Mouse (Mus musculus) myocyte (in vitro differentiated cells): ENCODE results near the gene Hist1h4i. TPM values are rescaled to one million over a fixed set of nuclear protein-coding genes. Genes with fewer than 3 reads are reported as not detected.

Source experiments
- H3K27me3 ChIP-seq: one replicate; pipeline ENCODE4 v1.6.1; 2011; ENCODE audit not compliant: control insufficient read depth, insufficient read depth, insufficient read length
- H3K36me3 ChIP-seq: one replicate; pipeline ENCODE4 v1.6.1; 2011; ENCODE audit not compliant: control insufficient read depth, insufficient read depth
- H3K4me2 ChIP-seq: one replicate; pipeline ENCODE4 v1.6.1; 2011; ENCODE audit warnings: low read depth, control low read depth
- H3K4me3 ChIP-seq: one replicate; pipeline ENCODE4 v1.5.1; 2011; ENCODE audit warnings: mild to moderate bottlenecking, control low read depth, moderate library complexity
- H3K79me2 ChIP-seq: one replicate; pipeline ENCODE4 v1.6.1; 2011; ENCODE audit not compliant: control insufficient read depth, insufficient read depth
- H3ac ChIP-seq: one replicate; pipeline ENCODE4 v1.6.1; 2011; ENCODE audit not compliant: control insufficient read depth, insufficient read length
- CEBPB ChIP-seq: IDR thresholded peaks from 2 replicates; pipeline ENCODE4 v1.6.1; 2011; ENCODE audit warnings: mild to moderate bottlenecking, moderate library complexity; ENCODE audit not compliant: poor library complexity, insufficient read depth, severe bottlenecking
- E2F4 ChIP-seq: IDR thresholded peaks from one replicate; pipeline ENCODE4 v1.6.1; 2011; ENCODE audit warnings: mild to moderate bottlenecking, control low read depth, moderate library complexity; ENCODE audit not compliant: insufficient read depth
- MAX ChIP-seq: IDR thresholded peaks from one replicate; pipeline ENCODE4 v1.6.1; 2011; ENCODE audit warnings: low read depth, mild to moderate bottlenecking, control low read depth
- MYOD1 ChIP-seq, 3 experiments: IDR thresholded peaks; one replicate each; pipeline ENCODE4 v1.6.1; 2011; ENCODE audit warnings: control low read depth in 2 of 3, low read depth in 2 of 3, mild to moderate bottlenecking in 2 of 3, moderate library complexity in 1 of 3; ENCODE audit not compliant: insufficient read length in 2 of 3, control insufficient read depth in 1 of 3
- MYOG ChIP-seq, 3 experiments: IDR thresholded peaks; one replicate each; pipeline ENCODE4 v1.6.1; 2011; ENCODE audit warnings: control low read depth in 2 of 3, low read depth in 2 of 3, mild to moderate bottlenecking in 2 of 3; ENCODE audit not compliant: insufficient read length in 2 of 3, control insufficient read depth in 1 of 3, insufficient read depth in 1 of 3
- POLR2A ChIP-seq: IDR thresholded peaks from one replicate; pipeline ENCODE4 v1.6.1; 2011; ENCODE audit warnings: low read depth, mild to moderate bottlenecking, control low read depth, moderate library complexity; ENCODE audit not compliant: insufficient read length
- POLR2AphosphoS2 ChIP-seq: IDR thresholded peaks from one replicate; pipeline ENCODE4 v1.6.1; 2011; ENCODE audit warnings: low read depth, control low read depth; ENCODE audit not compliant: insufficient read length
- REST ChIP-seq: IDR thresholded peaks from one replicate; pipeline ENCODE4 v1.6.1; 2011; ENCODE audit warnings: mild to moderate bottlenecking, control low read depth, moderate library complexity; ENCODE audit not compliant: insufficient read depth, insufficient read length
- SRF ChIP-seq: IDR thresholded peaks from one replicate; pipeline ENCODE4 v1.6.1; 2011; ENCODE audit warnings: low read depth; ENCODE audit not compliant: control insufficient read depth, insufficient read length
- TCF12 ChIP-seq: IDR thresholded peaks from one replicate; pipeline ENCODE4 v1.6.1; 2011; ENCODE audit warnings: mild to moderate bottlenecking, control low read depth; ENCODE audit not compliant: poor library complexity, insufficient read depth, severe bottlenecking
- TCF3 ChIP-seq: IDR thresholded peaks from one replicate; pipeline ENCODE4 v1.6.1; 2011; ENCODE audit warnings: low read depth, control low read depth; ENCODE audit not compliant: insufficient read length
- USF1 ChIP-seq: IDR thresholded peaks from one replicate; pipeline ENCODE4 v1.6.1; 2011; ENCODE audit warnings: low read depth, mild to moderate bottlenecking, control low read depth, moderate library complexity
- polyA plus RNA-seq: library from polyadenylated mRNA; unstranded; fragments of >200 nt; fragmentation: generic; extraction: Trizol; gene quantifications from one replicate; pipeline ENCODE4 v1.2.1, GENCODE M21; 2012; ENCODE audit warnings: missing spikeins

Hist1h4i gene
- polyA plus RNA-seq, 1 experiment, result 31.0 TPM

GRCm38 (mm10) chr13:22040464-22041141, 559 bp downstream of the Hist1h4i start:
- peak overlapping the region; percentile 86 for H3K4me2 ChIP-seq
- no peak overlapping the region for H3ac ChIP-seq
- H3K79me2 ChIP-seq, result no peaks in the 10 kb centered on the region
- no peaks in the 10 kb centered on the region for H3K36me3 ChIP-seq
- peak; percentile 57 for TF ChIP-seq POLR2AphosphoS2
- no peak for TF ChIP-seq USF1
- H3K4me3 ChIP-seq, result peak overlapping the region; percentile 28
- H3K27me3 ChIP-seq, result no peaks in the 10 kb centered on the region

- Histone ChIP-seq H3K36me3 (no peaks in the 10 kb centered on the region), H3K79me2 (no peaks in the 10 kb centered on the region), H3K27me3 (no peaks in the 10 kb centered on the region), H3K4me3 (peak overlapping the region; percentile 28), H3K4me2 (peak overlapping the region; percentile 86), H3ac (no peak overlapping the region)
- no peak for TF ChIP-seq SRF
- no peak for TF ChIP-seq MYOD1 (IDR thresholded peaks at IDR 0.05; ENCODE audit: control insufficient read depth in 1 of 3, insufficient read length in 2 of 3, low read depth in 2 of 3)
- TF ChIP-seq TCF3, result no peak
Measured at GRCm38 (mm10) chr13:22039951-22040463, 1.2 kb downstream of the Hist1h4i start.

GRCm38 (mm10) chr13:22039364-22039763, 1.8 kb downstream of the Hist1h4i start:
- H3K27me3 ChIP-seq, result no peaks in the 10 kb centered on the region
- no peaks in the 10 kb centered on the region for H3K36me3 ChIP-seq
- no peaks in the 10 kb centered on the region for H3K79me2 ChIP-seq
- no peak overlapping the region for H3ac ChIP-seq
- peak overlapping the region; percentile 86 for H3K4me2 ChIP-seq
- peak overlapping the region; percentile 28 for H3K4me3 ChIP-seq
- no peak for TF ChIP-seq REST
- TF ChIP-seq CEBPB, result no peak
- no peak for TF ChIP-seq TCF12
- TF ChIP-seq USF1, result no peak
- no peak for TF ChIP-seq MYOD1 (IDR thresholded peaks at IDR 0.05; ENCODE audit: control insufficient read depth in 1 of 3, insufficient read length in 2 of 3, low read depth in 2 of 3)
- TF ChIP-seq MAX, result no peak
- no peak for TF ChIP-seq TCF3
- no peak for TF ChIP-seq POLR2A
- TF ChIP-seq POLR2AphosphoS2, result no peak
- TF ChIP-seq SRF, result no peak
- TF ChIP-seq E2F4, result no peak
- no peak for TF ChIP-seq MYOG (IDR thresholded peaks at IDR 0.05; ENCODE audit: control insufficient read depth in 1 of 3, insufficient read depth in 1 of 3, insufficient read length in 2 of 3, low read depth in 2 of 3)

- H3K36me3 ChIP-seq, result no peaks in the 10 kb centered on the region
- TF ChIP-seq POLR2A (no peak), MYOG (IDR thresholded peaks at IDR 0.05; ENCODE audit: control insufficient read depth in 1 of 3, insufficient read depth in 1 of 3, insufficient read length in 2 of 3, low read depth in 2 of 3) (no peak), MYOD1 (IDR thresholded peaks at IDR 0.05; ENCODE audit: control insufficient read depth in 1 of 3, insufficient read length in 2 of 3, low read depth in 2 of 3) (no peak), POLR2AphosphoS2 (no peak), TCF3 (no peak), SRF (no peak), E2F4 (no peak), USF1 (no peak), TCF12 (no peak), CEBPB (no peak), MAX (no peak), REST (no peak)
- H3K4me3 ChIP-seq, result no peak overlapping the region
- H3K4me2 ChIP-seq, result no peak overlapping the region
- no peaks in the 10 kb centered on the region for H3K27me3 ChIP-seq
- H3K79me2 ChIP-seq, result no peaks in the 10 kb centered on the region
- no peak overlapping the region for H3ac ChIP-seq
Measured at GRCm38 (mm10) chr13:22037415-22037814, 3.7 kb downstream of the Hist1h4i start.

GRCm38 (mm10) chr13:22036986-22037385, 4.2 kb downstream of the Hist1h4i start:
- H3K79me2 ChIP-seq, result no peaks in the 10 kb centered on the region
- H3K27me3 ChIP-seq, result no peaks in the 10 kb centered on the region
- no peaks in the 10 kb centered on the region for H3K36me3 ChIP-seq
- peak overlapping the region; percentile 79 for H3K4me2 ChIP-seq
- TF ChIP-seq MYOD1 (IDR thresholded peaks at IDR 0.05; ENCODE audit: control insufficient read depth in 1 of 3, insufficient read length in 2 of 3, low read depth in 2 of 3) (no peak), REST (no peak), MYOG (IDR thresholded peaks at IDR 0.05; ENCODE audit: control insufficient read depth in 1 of 3, insufficient read depth in 1 of 3, insufficient read length in 2 of 3, low read depth in 2 of 3) (no peak), USF1 (no peak), POLR2A (no peak), E2F4 (no peak), MAX (no peak), TCF3 (no peak), CEBPB (no peak), SRF (no peak), TCF12 (no peak), POLR2AphosphoS2 (no peak)
- peak overlapping the region; percentile 41 for H3K4me3 ChIP-seq
- no peak overlapping the region for H3ac ChIP-seq
